Mouse (Mus musculus) hindbrain, postnatal 0 days (tissue): ENCODE measurements around the gene Tmem251. TPM values are rescaled to one million over a fixed set of nuclear protein-coding genes. Genes with fewer than 3 reads are reported as not detected.

ENCODE experiments used
- ATAC-seq: fragments of 200-750 bp; cut with Nextera tagmentation; 2 replicates; pipeline ENCODE4 v1.8.0; 2017; ENCODE audit warnings: mild to moderate bottlenecking, moderate TSS enrichment, moderate library complexity
- DNase-seq: peaks from one replicate; pipeline ENCODE4 v3.0.0-alpha.2; 2015; ENCODE audit warnings: low spot score
- H3K27ac ChIP-seq: fragments of 300-500 bp; sonication (generic); 2 replicates; pipeline ENCODE4 v1.5.1; 2014; ENCODE audit warnings: mild to moderate bottlenecking
- H3K27me3 ChIP-seq: fragments of 300-500 bp; sonication (generic); 2 replicates; pipeline ENCODE4 v1.6.1; 2014; ENCODE audit warnings: low read length, mixed read lengths; ENCODE audit not compliant: insufficient read depth
- H3K36me3 ChIP-seq: fragments of 300-500 bp; sonication (generic); 2 replicates; pipeline ENCODE4 v1.6.1; 2014; ENCODE audit warnings: low read length, mixed read lengths; ENCODE audit not compliant: insufficient read depth
- H3K4me1 ChIP-seq: fragments of 300-500 bp; sonication (generic); 2 replicates; pipeline ENCODE4 v1.6.1; 2014; ENCODE audit warnings: antibody characterized with exemption, low read length, mixed read lengths; ENCODE audit not compliant: insufficient read depth
- H3K4me2 ChIP-seq: fragments of 300-500 bp; sonication (generic); 2 replicates; pipeline ENCODE4 v1.6.1; 2014; ENCODE audit warnings: low read depth, mild to moderate bottlenecking, low read length, moderate library complexity, mixed read lengths
- H3K4me3 ChIP-seq: fragments of 300-500 bp; sonication (generic); 2 replicates; pipeline ENCODE4 v1.5.1; 2014; ENCODE audit warnings: low read length
- H3K9ac ChIP-seq: fragments of 300-500 bp; sonication (generic); replicated peaks from 2 replicates; pipeline ENCODE4 v1.6.1; 2014; ENCODE audit warnings: mild to moderate bottlenecking, low read length, moderate library complexity, mixed read lengths
- H3K9me3 ChIP-seq: fragments of 300-500 bp; sonication (generic); 2 replicates; pipeline ENCODE4 v1.6.1; 2016; ENCODE audit warnings: low read length, mixed read lengths
- CTCF ChIP-seq: IDR thresholded peaks from 2 replicates; pipeline ENCODE4 v1.5.1; 2016; ENCODE audit warnings: antibody characterized with exemption, control low read depth, low read depth
- WGBS: fragments of 180-500 bp; shearing (Covaris S2); extraction: QIAGEN DNeasy Blood & Tissue Kit; methylation state at CpG from one replicate; pipeline ENCODE4 v1.1.7; 2014; 5-methylcytosine and 5-hydroxymethylcytosine counted together
- polyA plus RNA-seq: library from polyadenylated mRNA; unstranded; fragments of >200 nt; fragmentation: Nextera tagmentation; extraction: Ambion mirVana; gene quantifications from 2 replicates; pipeline ENCODE4 v1.2.1, GENCODE M21; 2015
- total RNA-seq: library from RNA; depleted of rRNA; stranded (reverse); fragments of >200 nt; gene quantifications from 2 replicates; pipeline ENCODE4 v1.2.3, GENCODE M21; 2014

Gene Tmem251
- total and polyA plus RNA-seq, 2 experiments from 2014 or later: 7.1 to 12.2 TPM

GRCm38 (mm10) chr12:102756304-102756703, 12.7 kb downstream of the Tmem251 start:
- ATAC-seq: no peak
- H3K9me3 ChIP-seq: no peaks in the 10 kb centered on the region
- H3K36me3 ChIP-seq: no peaks in the 10 kb centered on the region
- DNase-seq: peak; percentile 36
- H3K4me3 ChIP-seq: peak overlapping the region; percentile 79
- no peaks in the 10 kb centered on the region for H3K27me3 ChIP-seq
- peaks cover 7% of the 10 kb centered on the region; the same call in 1 of the 2 replicates for H3K4me1 ChIP-seq
- no peak overlapping the region for H3K27ac ChIP-seq
- no peak overlapping the region for H3K9ac ChIP-seq
- 88% methylated on average over 7 of the region's 7 CpGs for WGBS
- peak; percentile 62 for TF ChIP-seq CTCF
- peak overlapping the region; percentile 73 for H3K4me2 ChIP-seq

DNA sequence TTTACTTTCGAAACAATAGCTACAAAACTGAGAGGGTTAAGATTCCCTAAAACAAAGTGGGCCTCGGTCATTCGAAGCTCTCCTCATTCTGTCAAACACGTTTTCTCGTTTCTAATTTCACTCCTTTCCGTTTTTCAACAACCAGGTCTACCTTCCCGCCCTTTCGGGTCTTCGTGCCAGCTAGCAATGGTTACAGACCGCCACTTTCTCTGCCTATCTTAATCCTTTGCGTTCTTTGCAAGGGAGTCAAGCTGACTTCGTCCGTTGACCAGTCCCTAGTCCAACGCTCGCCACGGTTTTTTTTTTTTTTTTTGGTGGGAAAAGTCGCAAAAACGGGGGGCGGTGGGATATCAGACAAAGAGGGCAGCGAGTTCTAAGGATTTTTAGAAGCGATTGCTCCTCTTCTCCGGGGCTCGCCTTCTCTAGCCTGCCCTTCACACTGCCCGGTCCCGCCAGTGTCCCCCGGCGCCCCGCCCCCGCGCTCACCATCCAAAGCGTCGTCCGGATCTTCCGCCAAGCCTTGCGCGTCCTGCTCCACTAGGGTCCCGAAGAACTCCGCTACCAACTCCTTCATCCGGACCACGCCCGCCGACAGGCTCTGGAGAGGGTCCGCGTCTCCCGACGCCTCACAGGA, 13.6 kb downstream of the Tmem251 start:
- under 1% methylated on average over 45 of the region's 46 CpGs for WGBS
- no peak for TF ChIP-seq CTCF
- Histone ChIP-seq H3K4me2 (peak overlapping the region; percentile 73), H3K4me1 (peaks cover 7% of the 10 kb centered on the region; the same call in 1 of the 2 replicates), H3K9ac (peak overlapping the region; percentile 72), H3K9me3 (no peaks in the 10 kb centered on the region), H3K36me3 (no peaks in the 10 kb centered on the region), H3K27ac (peak overlapping the region; percentile 89), H3K27me3 (no peaks in the 10 kb centered on the region), H3K4me3 (peak overlapping the region; percentile 79)
- ATAC-seq: peak; percentile 85
- DNase-seq: no peak

- WGBS: under 1% methylated on average over 68 of the region's 73 CpGs
- peak; percentile 99 for DNase-seq
- Histone ChIP-seq H3K36me3 (peaks cover 4% of the 10 kb centered on the region; the same call in 1 of the 2 replicates), H3K27ac (peak within 1 kb of the TSS; percentile 89), H3K27me3 (no peaks in the 10 kb centered on the region), H3K9ac (peak within 1 kb of the TSS; percentile 72), H3K4me1 (peaks cover 7% of the 10 kb centered on the region; the same call in 1 of the 2 replicates), H3K9me3 (no peaks in the 10 kb centered on the region), H3K4me2 (peak within 1 kb of the TSS; percentile 73), H3K4me3 (peak within 1 kb of the TSS; percentile 79)
- peak; percentile 51 for TF ChIP-seq CTCF
- ATAC-seq: peak; percentile 99
Observed at GRCm38 (mm10) chr12:102757689-102758402, 14.3 kb downstream of the Tmem251 start, which contains the start of the genes Gm28051, Gon7 and Ubr7. TSS of gene Gm28051 (minus strand) at chr12:102757765. TSS of gene Gon7 (minus strand) at chr12:102757803. TSS of gene Ubr7 (plus strand) at chr12:102757967.

GRCm38 (mm10) chr12:102758403-102758756, 14.8 kb downstream of the Tmem251 start, which contains the start of gene Gm20604:
TSS of gene Gm20604 (minus strand) at chr12:102758672.
- peak within 1 kb of the TSS; percentile 73 for H3K4me2 ChIP-seq
- WGBS: under 1% methylated on average over 10 of the region's 10 CpGs
- peak within 1 kb of the TSS; percentile 72 for H3K9ac ChIP-seq
- H3K4me3 ChIP-seq: peak within 1 kb of the TSS; percentile 79
- no peak for TF ChIP-seq CTCF
- H3K27ac ChIP-seq: peak within 1 kb of the TSS; percentile 89
- ATAC-seq (0 out of 2 replicates have a peak, but pooled peaks have one; percentile 0), DNase-seq (no peak)
- H3K9me3 ChIP-seq: no peaks in the 10 kb centered on the region
- no peaks in the 10 kb centered on the region for H3K27me3 ChIP-seq
- peaks cover 7% of the 10 kb centered on the region; the same call in 1 of the 2 replicates for H3K4me1 ChIP-seq
- peaks cover 4% of the 10 kb centered on the region; the same call in 1 of the 2 replicates for H3K36me3 ChIP-seq

DNA sequence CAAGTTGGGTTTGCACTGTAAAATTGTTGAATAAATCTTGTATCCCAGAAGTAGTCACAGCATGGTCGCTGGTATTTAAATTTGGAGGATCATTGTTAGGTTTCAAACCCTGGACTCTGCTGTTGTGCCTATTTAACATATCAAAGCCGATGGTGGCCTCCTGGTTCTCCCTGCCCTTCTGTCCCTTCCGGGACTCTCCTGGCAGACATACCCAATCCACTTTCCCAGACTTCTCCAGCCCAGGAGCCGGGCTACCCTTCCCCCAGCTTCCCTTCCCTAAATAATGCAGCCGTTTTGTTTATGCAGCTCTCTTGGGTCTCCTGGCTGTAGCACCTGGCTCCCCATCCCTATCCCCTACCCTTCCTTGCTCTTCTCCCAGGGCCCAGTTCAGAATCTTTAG, 15.4 kb downstream of the Tmem251 start:
- peak overlapping the region; percentile 87 for H3K27ac ChIP-seq
- peak overlapping the region; percentile 79 for H3K4me3 ChIP-seq
- no peaks in the 10 kb centered on the region for H3K27me3 ChIP-seq
- DNase-seq (no peak), ATAC-seq (no peak)
- no peaks in the 10 kb centered on the region for H3K9me3 ChIP-seq
- peaks cover 7% of the 10 kb centered on the region; the same call in 1 of the 2 replicates for H3K4me1 ChIP-seq
- WGBS: 0% methylated on average over 5 of the region's 5 CpGs
- peaks cover 4% of the 10 kb centered on the region; the same call in 1 of the 2 replicates for H3K36me3 ChIP-seq
- peak overlapping the region; percentile 72 for H3K9ac ChIP-seq
- peak overlapping the region; percentile 72 for H3K4me2 ChIP-seq
- no peak for TF ChIP-seq CTCF

DNA sequence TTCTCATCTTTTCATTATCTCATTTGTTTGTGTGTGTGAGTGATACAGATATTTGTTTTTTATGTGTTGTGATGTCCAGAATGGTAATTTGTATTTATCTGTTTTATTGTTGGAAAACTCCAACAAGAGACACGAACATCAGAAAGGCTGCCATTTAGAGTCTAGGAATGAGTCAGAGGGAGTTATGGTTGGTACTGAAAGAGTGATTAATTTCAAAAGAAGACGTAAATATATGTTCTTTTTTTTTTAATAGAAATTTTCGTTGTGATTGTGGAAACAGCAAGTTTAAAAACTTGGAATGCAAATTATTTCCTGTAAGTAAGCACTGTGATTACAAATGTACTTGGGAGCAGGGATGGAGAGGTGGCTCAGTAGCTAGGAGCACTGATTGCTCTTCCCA, 18.1 kb downstream of the Tmem251 start:
- peaks cover 7% of the 10 kb centered on the region; the same call in 1 of the 2 replicates for H3K4me1 ChIP-seq
- H3K27ac ChIP-seq: no peak overlapping the region
- no peak overlapping the region for H3K4me3 ChIP-seq
- H3K27me3 ChIP-seq: no peaks in the 10 kb centered on the region
- H3K9ac ChIP-seq: no peak overlapping the region
- no peak for TF ChIP-seq CTCF
- H3K9me3 ChIP-seq: no peaks in the 10 kb centered on the region
- peaks cover 16% of the 10 kb centered on the region for H3K36me3 ChIP-seq
- H3K4me2 ChIP-seq: no peak overlapping the region
- 93% methylated on average over 3 of the region's 3 CpGs for WGBS
- ATAC-seq: no peak
- no peak for DNase-seq
